Mouse (Mus musculus) frontal cortex, postnatal 36 days (tissue): ENCODE data around the gene Elane.
"Not testable (repeated sequence)": the region's sequence is repeated elsewhere in the genome, so short reads cannot be mapped to it uniquely, and the experiment has no call there.

ENCODE experiments used
- DNase-seq, 2 experiments: peaks; one replicate each; pipeline ENCODE4 v3.0.0; 2022; ENCODE audit warnings: low spot score in 2 of 2

The Elane gene

GRCm38 (mm10) chr10:79881981-79882380 is 4.1 kb upstream of the Elane start:
- no peak for DNase-seq

- DNase-seq = peak; percentile 80 to 86
These were observed 2.6 kb upstream of the Elane start for GRCm38 (mm10) chr10:79883297-79884084.

GRCm38 (mm10) chr10:79884446-79884845 is 1.6 kb upstream of the Elane start:
- no peak for DNase-seq

DNA sequence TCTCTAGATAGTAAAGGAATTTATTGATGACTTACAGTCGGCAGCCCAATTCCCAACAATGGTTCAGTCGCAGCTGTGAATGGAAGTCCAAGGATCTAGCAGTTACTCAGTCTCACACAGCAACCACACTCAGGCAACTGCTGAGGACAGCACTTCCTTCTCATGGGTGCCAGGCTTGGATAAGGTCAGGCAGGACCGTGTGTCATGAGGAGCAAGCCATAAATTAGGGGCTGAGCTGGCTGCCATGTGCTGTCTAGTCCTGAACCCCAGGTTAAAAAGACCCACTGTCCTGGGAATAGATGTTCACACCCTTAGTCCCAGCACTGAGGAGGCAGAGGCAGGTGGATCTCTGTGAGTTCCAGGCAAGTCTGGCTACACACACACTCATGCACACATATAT is 1.1 kb upstream of the Elane start:
- not testable (repeated sequence) for DNase-seq

GRCm38 (mm10) chr10:79886611-79887010 is 564 bp downstream of the Elane start:
- DNase-seq = no peak

GRCm38 (mm10) chr10:79889386-79889785 is 3.3 kb downstream of the Elane start:
- DNase-seq = no peak

- DNase-seq = no peak
These were observed 4.6 kb downstream of the Elane start, which contains the start of gene Cfd for GRCm38 (mm10) chr10:79890670-79891069. Cfd (plus strand) TSS chr10:79890853.

DNA sequence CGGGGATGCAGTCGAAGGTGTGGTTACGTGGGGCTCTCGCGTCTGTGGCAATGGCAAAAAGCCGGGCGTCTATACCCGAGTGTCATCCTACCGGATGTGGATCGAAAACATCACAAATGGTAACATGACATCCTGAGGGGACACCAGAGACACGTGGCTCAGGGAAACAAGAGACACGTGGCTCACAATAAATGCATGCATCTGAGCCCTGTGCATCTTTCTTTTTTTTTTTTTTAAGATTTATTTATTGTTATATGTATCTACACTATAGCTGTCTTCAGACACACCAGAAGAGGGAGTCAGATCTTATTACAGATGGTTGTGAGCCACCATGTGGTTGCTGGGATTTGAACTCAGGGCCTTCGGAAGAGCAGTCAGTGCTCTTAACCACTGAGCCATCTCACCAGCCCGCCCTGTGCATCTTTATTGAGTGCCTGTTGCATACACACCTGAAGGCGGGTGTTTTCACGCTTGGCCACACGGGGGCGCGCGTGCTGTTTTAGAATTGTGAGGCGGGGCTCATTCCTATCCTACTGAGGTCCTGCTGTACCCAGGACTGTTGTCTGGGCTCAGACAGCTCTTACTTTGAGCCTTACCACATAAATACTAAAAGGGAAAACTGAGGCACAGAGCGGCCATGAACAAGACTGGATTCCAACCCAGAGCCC is 6.5 kb downstream of the Elane start:
- peak; percentile 79 to 81 for DNase-seq

- DNase-seq = no peak
These were observed 10.3 kb downstream of the Elane start for GRCm38 (mm10) chr10:79896306-79896705.

DNA sequence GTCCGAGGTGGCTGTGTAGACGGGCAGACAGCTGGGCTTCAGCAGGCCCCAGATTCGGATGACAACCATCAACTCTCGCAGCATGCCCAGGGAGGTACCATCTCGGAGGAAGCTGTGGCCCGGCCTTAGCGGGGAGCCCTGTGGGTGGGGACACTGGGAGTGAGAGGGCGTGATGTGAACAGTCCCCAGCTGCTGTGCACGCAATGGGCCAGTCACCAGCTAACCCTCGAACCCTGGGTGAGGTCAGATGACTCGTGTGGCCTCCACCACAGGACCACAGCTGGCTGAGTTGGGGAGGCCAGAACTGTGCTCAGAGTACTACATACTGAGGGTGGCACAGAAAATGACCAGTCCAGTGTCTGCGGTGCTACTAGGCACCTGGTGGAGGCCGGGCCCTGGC is 10.8 kb downstream of the Elane start:
- DNase-seq = no peak

DNA sequence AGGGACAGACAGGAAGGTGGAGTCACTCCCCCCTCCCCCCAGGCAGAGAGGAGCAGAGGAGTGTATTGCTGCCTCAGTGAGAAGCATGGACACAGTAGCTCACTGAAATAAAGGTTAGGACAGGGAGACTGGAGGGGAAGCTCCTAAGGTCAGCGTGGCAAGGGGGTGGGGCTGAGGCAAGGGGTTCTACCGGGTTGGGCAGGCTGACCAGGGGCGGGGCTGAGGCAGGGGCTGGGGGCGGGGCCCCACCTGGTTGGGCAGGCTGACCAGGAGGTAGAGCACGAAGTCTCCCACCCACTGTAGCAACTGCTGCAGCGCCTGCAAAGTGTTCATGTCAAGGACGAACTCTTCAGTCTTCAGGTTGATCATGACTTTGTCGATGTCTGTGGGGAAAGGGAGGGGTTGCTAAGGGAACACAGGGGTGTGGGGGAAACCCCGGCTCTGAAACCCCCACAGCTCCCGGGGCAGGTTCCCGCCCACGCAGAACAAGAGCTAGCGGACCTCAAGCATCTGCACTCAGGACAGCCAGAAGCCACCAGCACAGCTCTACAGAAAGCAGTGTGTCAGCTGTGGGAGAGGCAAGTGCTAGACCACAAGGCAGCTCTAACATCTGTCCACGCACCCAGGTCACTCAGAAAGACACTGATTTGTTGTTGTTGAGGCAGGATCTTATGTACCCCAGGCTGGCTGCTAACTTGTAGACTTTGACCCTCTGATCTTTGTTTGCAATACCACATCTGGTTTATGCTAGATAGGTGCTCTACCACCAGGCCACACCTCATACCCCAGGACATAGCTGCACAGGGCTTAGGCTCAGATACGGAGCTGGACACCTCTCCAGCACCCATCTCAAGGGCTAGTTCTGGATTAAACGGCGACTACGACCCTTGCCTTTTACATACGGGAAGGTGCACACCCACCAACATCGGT is 11.5 kb downstream of the Elane start:
- no peak for DNase-seq

GRCm38 (mm10) chr10:79900951-79901410 is 14.9 kb downstream of the Elane start:
- peak; percentile 80 to 89 for DNase-seq

DNA sequence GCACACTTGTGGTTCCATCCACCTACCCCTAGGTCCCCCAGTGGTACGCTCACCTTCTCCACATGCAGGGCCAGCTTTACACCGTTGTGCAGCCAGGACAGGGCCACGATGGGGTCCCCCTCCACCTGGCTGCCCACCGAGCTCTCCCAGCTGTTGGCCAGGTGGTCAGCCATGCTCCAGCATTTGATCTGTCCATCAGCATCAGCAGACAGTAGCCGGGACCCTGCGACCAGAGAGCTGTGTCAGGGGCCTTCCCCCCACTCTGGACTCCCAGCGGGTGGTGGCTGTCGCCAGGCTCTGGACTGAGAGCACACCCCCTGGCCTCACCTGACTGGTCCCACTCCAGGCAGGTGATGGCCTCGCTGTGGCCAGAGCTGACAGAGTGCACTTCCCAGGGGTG is 20.7 kb downstream of the Elane start:
- DNase-seq = no peak

DNA sequence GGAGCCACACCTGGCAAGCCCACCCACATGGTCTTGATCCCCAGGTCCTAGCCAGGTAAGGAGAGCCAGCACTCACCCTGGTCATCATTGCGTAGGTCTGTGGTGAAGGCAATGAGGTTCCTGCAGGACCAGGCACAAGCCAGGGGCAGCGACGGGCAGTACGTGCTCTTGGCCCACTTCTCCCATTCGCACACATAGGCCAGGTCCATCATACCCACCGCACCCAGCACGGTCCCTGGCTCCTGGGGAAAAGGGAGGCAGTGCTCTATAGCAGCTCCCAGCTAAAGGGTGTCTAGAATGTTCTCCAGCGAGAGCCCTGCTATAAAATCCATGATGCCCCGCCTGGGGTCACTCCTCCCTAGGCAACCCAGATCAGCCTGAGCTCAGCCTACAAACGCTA is 21.4 kb downstream of the Elane start:
- no peak for DNase-seq

DNA sequence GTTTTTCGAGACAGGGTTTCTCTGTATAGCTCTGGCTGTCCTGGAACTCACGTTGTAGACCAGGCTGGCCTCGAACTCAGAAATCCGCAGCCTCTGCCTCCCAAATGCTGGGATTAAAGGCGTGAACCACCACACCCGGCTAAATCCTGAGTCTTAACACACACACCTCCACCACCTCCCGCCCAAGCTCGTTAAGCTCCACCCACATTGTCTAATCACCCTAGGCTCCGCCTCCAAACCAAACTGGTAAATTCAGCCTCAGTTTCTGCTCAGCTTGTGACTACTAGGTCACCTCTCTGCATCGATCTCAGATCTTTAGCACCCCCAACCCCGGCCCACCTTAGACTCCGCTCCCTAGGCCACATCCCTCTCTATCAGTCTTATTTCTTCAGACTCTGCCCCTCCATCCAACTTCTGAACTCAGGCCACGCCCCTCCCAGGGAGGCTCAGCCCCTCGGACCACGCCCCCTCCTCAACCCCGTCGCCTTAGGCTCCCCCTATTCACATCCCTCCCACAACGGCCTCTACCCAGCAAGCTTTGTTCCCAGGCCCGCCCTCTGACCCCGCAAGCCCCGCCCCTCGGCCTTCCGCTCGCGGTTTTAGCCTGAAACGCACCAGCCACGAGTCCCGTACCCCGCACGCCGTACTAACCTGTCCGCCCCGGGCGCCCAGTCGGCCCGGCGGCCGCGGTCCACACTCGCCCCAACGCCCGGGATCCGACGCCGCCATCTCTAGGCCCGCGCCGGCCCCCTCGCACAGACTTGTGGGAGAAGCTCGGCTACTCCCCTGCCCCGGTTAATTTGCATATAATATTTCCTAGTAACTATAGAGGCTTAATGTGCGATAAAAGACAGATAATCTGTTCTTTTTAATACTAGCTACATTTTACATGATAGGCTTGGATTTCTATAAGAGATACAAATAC is 22.4 kb downstream of the Elane start, which contains the start of gene Med16:
Gene Med16, minus strand, starts transcription at position 757 of the 925 bp plus-strand sequence.
- peak; percentile 94 to 97 for DNase-seq

- DNase-seq = peak in 1 of 2 experiments; percentile 73
These were observed 23.3 kb downstream of the Elane start for GRCm38 (mm10) chr10:79909092-79909922.

GRCm38 (mm10) chr10:79910556-79910955 is 24.5 kb downstream of the Elane start, which contains the start of gene Gm26602:
Gm26602 (plus strand) TSS chr10:79910856.
- no peak for DNase-seq

DNA sequence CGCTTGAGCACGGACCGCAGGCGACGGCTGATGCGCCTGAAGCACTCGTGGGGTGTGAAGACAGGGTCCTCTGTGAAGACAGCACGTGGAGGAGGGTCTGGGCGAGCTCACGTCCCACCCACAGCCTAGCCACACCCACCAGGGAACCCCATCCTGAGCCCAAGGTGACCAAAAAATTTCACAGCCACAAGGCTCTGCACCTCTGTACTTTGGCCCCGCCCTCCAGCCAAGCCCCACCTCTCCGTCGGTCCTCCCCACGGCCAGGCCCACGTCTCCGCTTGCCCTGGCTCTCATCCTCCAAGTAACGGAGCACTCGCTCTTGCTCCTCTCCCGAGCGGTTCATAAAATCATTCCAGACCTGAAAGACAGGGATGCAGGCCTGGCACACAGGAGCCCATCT is 26.4 kb downstream of the Elane start:
- DNase-seq = no peak

DNA sequence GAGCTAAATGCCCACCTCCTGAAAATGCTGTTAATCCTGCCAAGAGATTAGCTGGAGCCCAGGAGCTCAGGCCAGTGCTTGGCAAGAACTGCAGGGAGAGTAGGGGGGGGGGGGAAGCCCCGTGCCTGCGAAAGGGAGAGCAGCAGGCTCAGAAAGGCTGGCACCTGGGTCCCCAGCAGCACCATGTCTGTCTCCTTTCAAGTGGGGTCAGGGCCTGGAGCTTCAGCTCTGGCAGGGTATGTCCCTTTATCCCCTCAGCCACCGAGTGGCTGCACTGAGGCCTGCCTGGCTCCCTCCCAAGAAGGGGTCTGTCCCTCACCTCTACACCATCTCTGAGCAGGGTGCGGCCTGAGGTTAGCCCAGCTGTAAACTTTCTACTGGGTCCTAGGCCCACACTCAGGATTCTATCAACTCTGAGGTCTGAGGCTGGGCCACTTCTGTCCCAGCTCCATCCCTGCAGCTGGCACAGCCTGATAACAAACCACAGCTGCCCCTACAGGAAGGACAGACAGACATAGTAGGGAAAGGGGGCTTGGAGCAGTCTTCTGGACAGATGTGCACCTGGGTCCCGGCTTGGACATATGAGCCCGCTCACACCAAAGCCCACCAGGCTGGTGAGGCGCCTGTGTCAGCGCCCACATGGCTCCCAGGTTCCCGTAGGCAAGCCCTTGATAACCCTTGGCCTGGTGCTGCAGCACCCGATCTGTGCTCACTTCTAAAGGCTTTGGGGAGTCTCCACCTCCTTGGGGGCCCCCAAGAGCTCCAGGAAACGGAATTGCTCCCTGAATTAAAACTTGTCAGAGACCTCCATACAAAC is 28.3 kb downstream of the Elane start:
- DNase-seq = no peak
